Mouse (Mus musculus): ENCODE results near the gene P2rx7.

The P2rx7 gene

GRCm38 (mm10) chr5:122693431-122694207 is 49.9 kb downstream of the P2rx7 start:
- DNase-seq (ENCODE audit: low spot score in 2 of 2) = peak in 1 of 2 experiments; percentile 59

DNA sequence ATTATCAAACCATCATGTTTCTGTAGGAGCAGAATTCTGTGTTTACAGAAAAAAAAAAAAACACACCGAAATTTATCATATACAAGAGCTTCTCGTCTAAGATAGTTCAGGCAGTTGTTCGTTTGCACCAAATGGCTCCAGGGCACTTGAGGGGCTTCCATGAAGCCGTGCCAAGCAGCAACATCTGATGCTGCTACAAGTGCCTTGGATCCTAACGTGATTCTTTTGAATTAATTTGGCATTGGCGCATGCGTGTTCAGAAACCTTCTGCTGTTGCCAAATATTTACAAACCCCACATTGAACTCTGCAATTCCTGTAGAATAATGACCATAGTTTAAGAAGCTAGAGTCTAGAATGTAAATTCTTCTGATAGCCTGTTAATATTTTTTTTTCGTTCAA is 51.8 kb downstream of the P2rx7 start:
- DNase-seq (ENCODE audit: low spot score in 2 of 2) = no peak

- no peak for DNase-seq (ENCODE audit: low spot score in 2 of 2)
Observed at GRCm38 (mm10) chr5:122698041-122698700, 54.5 kb downstream of the P2rx7 start.

- DNase-seq (ENCODE audit: low spot score in 2 of 2) = no peak
Observed at GRCm38 (mm10) chr5:122698701-122699060, 55.0 kb downstream of the P2rx7 start.

GRCm38 (mm10) chr5:122700109-122700836 is 56.6 kb downstream of the P2rx7 start:
- DNase-seq (ENCODE audit: low spot score in 2 of 2) = no peak

DNA sequence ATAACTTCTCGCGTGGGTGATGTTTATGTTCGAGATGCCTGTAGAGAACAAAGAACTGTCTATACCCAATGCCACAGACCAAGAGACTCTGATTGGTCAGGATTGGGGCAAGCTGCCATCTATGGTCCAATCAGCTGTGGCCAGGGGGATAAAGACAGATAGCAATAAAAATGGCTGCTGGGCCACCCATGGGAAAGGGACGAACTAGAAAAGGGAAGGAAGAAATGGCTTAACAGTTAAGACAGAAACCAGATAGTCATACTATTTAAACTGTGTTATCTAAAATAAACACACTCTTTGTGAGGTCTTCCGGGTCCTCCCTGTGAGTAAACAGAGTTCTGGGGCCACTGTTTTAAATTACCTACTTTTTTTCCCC is 57.1 kb downstream of the P2rx7 start:
- no peak for DNase-seq (ENCODE audit: low spot score in 2 of 2)

GRCm38 (mm10) chr5:122702156-122702555 is 58.4 kb downstream of the P2rx7 start:
- DNase-seq (ENCODE audit: low spot score in 2 of 2) = no peak

DNA sequence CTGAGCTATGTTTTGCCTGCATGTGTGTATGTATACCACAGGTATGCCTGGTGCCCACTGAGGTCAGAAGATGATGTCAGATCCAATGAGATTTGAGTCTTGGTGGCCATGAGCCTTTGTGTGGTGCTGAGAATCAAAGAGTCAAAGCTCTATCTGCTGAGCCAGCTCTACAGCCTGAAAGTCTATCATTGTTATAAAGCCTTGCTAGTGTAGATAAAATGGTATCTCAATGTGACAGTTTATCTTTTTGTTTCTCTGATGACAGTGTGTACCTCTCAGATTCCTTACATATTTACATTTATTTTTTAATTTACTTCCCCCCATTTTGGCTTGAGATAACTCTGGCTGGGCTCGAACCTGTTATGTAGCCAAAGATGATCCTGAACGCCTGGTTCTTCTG is 59.9 kb downstream of the P2rx7 start:
- DNase-seq (ENCODE audit: low spot score in 2 of 2) = no peak

- no peak for DNase-seq (ENCODE audit: low spot score in 2 of 2)
Observed at GRCm38 (mm10) chr5:122704571-122704970, 60.9 kb downstream of the P2rx7 start.

GRCm38 (mm10) chr5:122705174-122705573 is 61.5 kb downstream of the P2rx7 start:
- DNase-seq (ENCODE audit: low spot score in 2 of 2) = no peak

- no peak for DNase-seq (ENCODE audit: low spot score in 2 of 2)
Observed at GRCm38 (mm10) chr5:122706917-122707275, 63.2 kb downstream of the P2rx7 start.

GRCm38 (mm10) chr5:122707276-122708181 is 63.8 kb downstream of the P2rx7 start, which contains the start of gene P2rx4:
Gene P2rx4, plus strand, starts transcription at chr5:122707544.
- peak; percentile 70 to 89 for DNase-seq (ENCODE audit: low spot score in 2 of 2)

DNA sequence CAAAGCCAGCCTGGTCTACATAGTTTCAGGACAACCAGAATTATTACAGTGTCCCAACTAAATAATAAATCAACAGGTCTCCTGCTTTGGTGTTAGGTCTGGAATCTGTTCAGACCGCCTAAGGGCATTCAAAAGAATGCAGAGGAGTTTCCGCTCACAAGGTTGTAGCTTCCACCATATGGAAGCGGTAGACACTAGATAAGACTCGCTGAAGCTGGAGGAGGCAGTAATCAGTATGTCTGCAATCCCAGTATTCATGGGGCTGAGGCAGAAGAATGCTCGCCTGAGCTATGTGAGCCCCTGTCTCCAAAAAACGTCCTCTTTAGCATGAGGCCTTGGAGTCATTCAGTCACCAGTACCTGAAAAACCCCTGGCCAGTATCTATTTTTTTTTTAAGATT is 65.1 kb downstream of the P2rx7 start:
- DNase-seq (ENCODE audit: low spot score in 2 of 2) = no peak

DNA sequence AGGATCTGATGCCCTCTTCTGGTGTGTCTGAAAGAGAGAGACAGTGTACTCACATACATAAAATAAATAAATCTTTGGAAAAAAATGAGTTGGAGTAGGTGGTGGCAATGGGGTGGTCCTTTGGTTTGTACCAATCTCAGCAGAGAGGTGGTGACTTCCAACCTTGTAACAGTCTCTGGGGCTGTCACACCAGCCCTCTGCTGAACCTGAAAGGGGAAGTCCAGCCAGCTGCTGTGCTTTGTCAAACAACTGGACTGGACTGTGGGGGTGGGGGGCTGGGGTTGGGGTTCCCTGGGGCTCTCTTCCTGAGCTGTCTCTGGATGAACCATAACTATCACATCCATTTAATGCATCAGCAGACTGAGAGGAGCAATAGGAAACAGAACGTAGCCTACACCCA is 72.0 kb downstream of the P2rx7 start:
- DNase-seq (ENCODE audit: low spot score in 2 of 2) = no peak

- no peak for DNase-seq (ENCODE audit: low spot score in 2 of 2)
Observed at GRCm38 (mm10) chr5:122716793-122717192, 73.1 kb downstream of the P2rx7 start.

- no peak for DNase-seq (ENCODE audit: low spot score in 2 of 2)
Observed at GRCm38 (mm10) chr5:122718400-122718799, 74.7 kb downstream of the P2rx7 start.

- DNase-seq (ENCODE audit: low spot score in 2 of 2) = no peak
Observed at GRCm38 (mm10) chr5:122719168-122719567, 75.5 kb downstream of the P2rx7 start.

DNA sequence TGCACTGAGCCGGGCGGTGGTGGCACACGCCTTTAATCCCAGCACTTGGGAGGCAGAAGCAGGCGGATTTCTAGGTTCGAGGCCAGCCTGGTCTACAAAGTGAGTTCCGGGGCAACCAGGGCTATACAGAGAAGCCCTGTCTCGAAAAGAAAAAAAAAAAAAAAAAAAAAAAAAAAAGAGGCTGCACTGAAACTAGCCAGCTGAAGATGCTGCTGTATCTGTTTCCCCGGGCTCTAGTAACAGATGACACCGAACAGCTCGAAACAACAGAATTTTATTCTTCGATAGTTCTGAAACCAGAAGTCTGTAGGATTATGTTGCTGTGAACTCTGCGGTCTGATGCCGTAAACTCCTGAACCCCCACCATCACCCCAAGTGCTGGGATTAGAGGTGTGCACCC is 81.7 kb downstream of the P2rx7 start:
- no peak for DNase-seq (ENCODE audit: low spot score in 2 of 2)

- peak; percentile 49 to 86 for DNase-seq (ENCODE audit: low spot score in 2 of 2)
Observed at GRCm38 (mm10) chr5:122726068-122726467, 82.4 kb downstream of the P2rx7 start.

DNA sequence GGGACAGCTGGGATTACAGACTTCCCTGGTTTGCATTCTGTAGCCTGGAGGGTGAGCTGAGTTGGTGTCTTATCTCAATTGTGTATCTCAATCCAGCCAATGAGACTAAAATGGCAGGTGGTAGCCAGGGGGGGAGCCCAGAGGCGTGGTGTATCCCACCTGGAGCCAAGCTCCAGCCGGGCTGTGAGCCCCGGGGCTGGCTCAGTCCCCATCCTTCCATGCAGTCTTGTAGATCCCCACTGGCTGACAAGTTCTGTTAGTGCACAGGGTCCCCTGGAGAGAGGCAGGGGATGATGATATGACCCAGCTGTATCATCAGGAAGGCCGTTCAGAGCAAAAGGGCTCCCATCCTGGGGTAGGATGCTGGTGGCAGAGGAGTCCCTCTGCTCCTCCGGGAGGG is 82.9 kb downstream of the P2rx7 start:
- DNase-seq (ENCODE audit: low spot score in 2 of 2) = no peak

- no peak for DNase-seq (ENCODE audit: low spot score in 2 of 2)
Observed at GRCm38 (mm10) chr5:122727096-122727495, 83.4 kb downstream of the P2rx7 start.

DNA sequence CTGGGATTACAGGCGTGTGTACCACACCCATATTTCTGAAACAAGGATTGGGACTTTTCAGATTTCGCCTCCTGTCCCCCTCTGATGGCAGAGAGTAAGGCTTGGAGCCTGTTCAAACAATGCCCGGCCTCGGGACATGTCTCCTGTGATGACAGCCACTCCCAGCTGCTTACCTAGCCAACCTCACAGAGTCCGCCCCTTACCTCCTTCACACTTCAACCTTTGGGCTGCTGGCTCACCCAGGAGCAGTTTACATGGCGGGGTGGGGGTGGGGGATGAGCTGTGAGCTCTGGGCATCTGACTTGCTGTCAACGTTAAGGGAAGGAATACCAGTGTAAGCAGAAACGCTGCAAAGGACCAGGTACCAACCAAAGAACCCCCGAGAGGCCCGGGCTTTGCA is 87.1 kb downstream of the P2rx7 start:
- no peak for DNase-seq (ENCODE audit: low spot score in 2 of 2)

All from left cerebral cortex, adult 9 months (tissue).